ENCODE assay signal across 21 mouse cellular contexts in genomic region chr11:69774961-69775360, GRCm38 (mm10). TPM values are rescaled to one million over a fixed set of nuclear protein-coding genes. Genes with fewer than 3 reads are reported as not detected.
"Had no signal": no experiment of that assay in that cellular context is flagged by ENCODE, and none has a peak within 500 bp of the region (broad histone marks: within the 10 kb centered on the region; RNA-seq: fewer than 3 reads in every experiment).

No protein-coding gene starts in this region.

- H3K4me2 ChIP-seq: kidney, embryonic 15.5 days; limb, embryonic 13.5 days; midbrain, embryonic 12.5 days; neural tube, embryonic 13.5 days had no signal

- H3K4me3 ChIP-seq: kidney, embryonic 15.5 days; limb, embryonic 13.5 days; midbrain, embryonic 12.5 days; neural tube, embryonic 13.5 days had no signal

- H3K4me1 ChIP-seq: midbrain, embryonic 12.5 days had no signal

- H3K27ac ChIP-seq: kidney, embryonic 15.5 days; limb, embryonic 13.5 days; liver, embryonic 14.5 days; midbrain, embryonic 12.5 days; neural tube, embryonic 13.5 days had no signal

- H3K9ac ChIP-seq: kidney, embryonic 15.5 days; limb, embryonic 13.5 days; liver, embryonic 14.5 days; midbrain, embryonic 12.5 days; neural tube, embryonic 13.5 days had no signal

- ATAC-seq: lung, postnatal 0 days; midbrain, embryonic 16.5 days had no signal

- H3K27me3 ChIP-seq: kidney, embryonic 15.5 days had no signal

- H3K9me3 ChIP-seq: kidney, embryonic 15.5 days; limb, embryonic 13.5 days; midbrain, embryonic 12.5 days; neural tube, embryonic 13.5 days had no signal

- DNase-seq: kidney, adult 18-20 months; kidney, postnatal 14 days; lung, adult 18-20 months; lung, postnatal 4 days; right cerebral cortex, postnatal 14 days; thymus, postnatal 36 days had no signal

RNA-seq across cellular contexts. Expression of gene Slc35g3, which starts 13.2 kb away (rescaled TPM):
- total RNA-seq: layer of hippocampus, adult 8-10 months; left cerebral cortex, adult 18-20 months; left cerebral cortex, postnatal 10 days; left cerebral cortex, postnatal 4 days; liver, adult 2 months; megakaryocyte-erythroid progenitor cell, adult 5-6 weeks had no signal
- polyA plus RNA-seq: large intestine, adult 2 months; limb, embryonic 13.5 days; liver, adult 2 months; liver, embryonic 14.5 days; thymus, postnatal 0 days had no signal
